Mouse (Mus musculus): ENCODE data around the gene H2-Aa. TPM values are rescaled to one million over a fixed set of nuclear protein-coding genes. Genes with fewer than 3 reads are reported as not detected.

H2-Aa gene
- 3.0 and 3.1 TPM in 2 replicates for polyA plus RNA-seq (2012; rRNA removed)

DNA sequence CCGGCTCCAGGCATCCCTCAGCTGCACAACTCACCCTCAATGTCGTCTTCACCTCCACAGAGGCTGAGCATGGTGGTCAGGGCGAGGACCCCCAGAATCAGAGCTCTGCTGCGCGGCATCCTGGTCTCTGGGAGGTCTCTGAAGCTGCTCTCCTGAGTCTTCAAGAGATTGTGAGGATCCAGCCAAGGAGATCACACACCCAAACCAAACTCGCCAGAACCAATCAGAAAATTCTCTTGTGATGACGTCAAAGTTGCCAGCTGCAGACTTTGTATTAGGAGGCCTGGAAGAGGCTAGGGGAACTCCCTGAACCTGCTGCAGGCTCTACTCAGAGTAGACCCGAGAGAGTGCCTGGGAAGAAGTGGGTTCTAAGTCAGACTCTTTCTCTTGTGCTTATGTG, at the start of gene H2-Aa:
H2-Aa (minus strand) TSS at position 176 of the 400 bp plus-strand sequence.
- WGBS: 13% methylated on average over 8 of the region's 8 CpGs
- no peak for TF ChIP-seq CTCF (IDR thresholded peaks at IDR 0.05; ENCODE audit: borderline replicate concordance, insufficient read depth, low read depth, low read length)
- TF ChIP-seq POLR2A (IDR thresholded peaks at IDR 0.05; ENCODE audit: borderline replicate concordance, insufficient read depth, low read length): no peak
- no peaks in the 10 kb centered on the region for H3K27me3 ChIP-seq (ENCODE audit: control insufficient read depth, insufficient read depth, low read length)
- no peaks in the 10 kb centered on the region for H3K4me1 ChIP-seq (ENCODE audit: control insufficient read depth, insufficient read depth, low read length)
- peak; percentile 47 for DNase-seq
- no peak within 1 kb of the TSS for H3K27ac ChIP-seq (ENCODE audit: insufficient read depth, low read length)
- H3K4me3 ChIP-seq (replicated peaks; ENCODE audit: insufficient read depth, low read depth, low read length): no peak within 1 kb of the TSS

DNA sequence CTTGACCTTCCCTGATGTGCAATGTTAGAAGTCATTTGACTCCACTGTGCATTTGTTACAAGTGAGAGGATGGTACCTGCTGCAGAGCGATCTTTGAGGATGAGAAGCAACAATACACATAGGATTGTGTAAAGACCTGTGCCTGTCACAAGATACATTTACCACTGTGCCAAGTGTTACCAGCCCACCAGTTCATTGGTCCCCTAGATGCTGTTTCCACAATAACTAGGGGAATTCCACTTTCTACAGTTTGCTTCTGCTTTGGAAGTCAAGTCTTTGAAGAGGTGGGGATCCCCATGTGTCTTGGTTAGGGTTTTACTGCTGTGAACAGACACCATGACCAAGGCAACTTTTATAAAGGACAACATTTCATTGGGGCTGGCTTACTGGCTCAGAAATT, 43.6 kb upstream of the H2-Aa start:
- H3K27me3 ChIP-seq (ENCODE audit: control insufficient read depth, insufficient read depth, low read length): no peaks in the 10 kb centered on the region; the same call in 1 of the 2 replicates
- no peak for TF ChIP-seq CTCF (IDR thresholded peaks at IDR 0.05; ENCODE audit: borderline replicate concordance, insufficient read depth, low read depth, low read length)
- TF ChIP-seq POLR2A (IDR thresholded peaks at IDR 0.05; ENCODE audit: borderline replicate concordance, insufficient read depth, low read length): no peak
- no peak overlapping the region for H3K4me3 ChIP-seq (replicated peaks; ENCODE audit: insufficient read depth, low read depth, low read length)
- WGBS: 89% methylated on average over 1 of the region's 1 CpGs
- no peaks in the 10 kb centered on the region for H3K4me1 ChIP-seq (ENCODE audit: control insufficient read depth, insufficient read depth, low read length)
- no peak for DNase-seq
- H3K27ac ChIP-seq (ENCODE audit: insufficient read depth, low read length): no peak overlapping the region

DNA sequence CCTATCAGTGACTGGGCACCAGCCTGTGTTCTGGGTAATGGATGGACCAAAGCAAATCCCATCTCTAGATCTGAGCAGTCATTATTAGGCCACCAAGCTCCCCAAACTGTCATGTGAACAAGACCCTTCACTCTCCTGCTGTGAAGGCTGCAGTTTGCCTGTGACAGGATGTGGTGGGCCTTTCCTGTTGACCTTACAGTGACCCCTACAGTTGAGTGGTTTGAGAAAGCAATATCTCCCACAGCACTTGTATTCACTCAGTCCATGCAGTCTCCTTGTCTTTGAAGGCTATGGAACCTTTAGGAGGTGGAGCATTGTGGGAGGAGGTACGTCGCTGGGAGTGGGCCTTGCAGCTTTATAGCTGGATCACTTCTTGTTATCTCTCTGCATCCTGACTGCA, 42.2 kb upstream of the H2-Aa start:
- WGBS: 82% methylated on average over 2 of the region's 2 CpGs
- H3K27me3 ChIP-seq (ENCODE audit: control insufficient read depth, insufficient read depth, low read length): no peaks in the 10 kb centered on the region; the same call in 1 of the 2 replicates
- H3K27ac ChIP-seq (ENCODE audit: insufficient read depth, low read length): no peak overlapping the region
- DNase-seq: no peak
- TF ChIP-seq POLR2A (IDR thresholded peaks at IDR 0.05; ENCODE audit: borderline replicate concordance, insufficient read depth, low read length) (no peak), CTCF (IDR thresholded peaks at IDR 0.05; ENCODE audit: borderline replicate concordance, insufficient read depth, low read depth, low read length) (no peak)
- no peaks in the 10 kb centered on the region for H3K4me1 ChIP-seq (ENCODE audit: control insufficient read depth, insufficient read depth, low read length)
- H3K4me3 ChIP-seq (replicated peaks; ENCODE audit: insufficient read depth, low read depth, low read length): no peak overlapping the region

DNA sequence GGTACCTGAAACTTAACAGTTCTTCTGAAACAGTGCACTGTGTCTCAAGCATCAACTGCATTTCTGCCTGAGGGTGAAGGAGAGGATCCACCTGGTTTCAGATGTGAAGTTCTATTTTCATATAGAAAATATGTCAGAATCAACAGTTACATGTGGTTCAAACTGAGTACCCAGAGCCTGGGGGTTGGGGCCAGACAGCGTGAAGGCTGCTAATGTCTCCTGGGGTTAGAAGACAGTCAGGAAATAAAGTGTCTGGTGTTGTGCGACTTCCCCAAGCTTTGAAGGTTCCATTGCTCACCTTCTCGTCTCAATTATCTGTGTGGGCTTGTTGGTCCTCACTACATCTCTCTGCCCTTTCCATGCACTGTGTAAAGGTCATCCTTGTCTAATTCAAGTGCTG, 38.8 kb upstream of the H2-Aa start:
- TF ChIP-seq CTCF (IDR thresholded peaks at IDR 0.05; ENCODE audit: borderline replicate concordance, insufficient read depth, low read depth, low read length): no peak
- TF ChIP-seq POLR2A (IDR thresholded peaks at IDR 0.05; ENCODE audit: borderline replicate concordance, insufficient read depth, low read length): no peak
- no peaks in the 10 kb centered on the region for H3K27me3 ChIP-seq (ENCODE audit: control insufficient read depth, insufficient read depth, low read length)
- no peak overlapping the region for H3K4me3 ChIP-seq (replicated peaks; ENCODE audit: insufficient read depth, low read depth, low read length)
- no peak overlapping the region for H3K27ac ChIP-seq (ENCODE audit: insufficient read depth, low read length)
- no peaks in the 10 kb centered on the region for H3K4me1 ChIP-seq (ENCODE audit: control insufficient read depth, insufficient read depth, low read length)
- DNase-seq: no peak
- whole genome bisulfite sequencing: 66% methylated on average over 3 of the region's 3 CpGs

DNA sequence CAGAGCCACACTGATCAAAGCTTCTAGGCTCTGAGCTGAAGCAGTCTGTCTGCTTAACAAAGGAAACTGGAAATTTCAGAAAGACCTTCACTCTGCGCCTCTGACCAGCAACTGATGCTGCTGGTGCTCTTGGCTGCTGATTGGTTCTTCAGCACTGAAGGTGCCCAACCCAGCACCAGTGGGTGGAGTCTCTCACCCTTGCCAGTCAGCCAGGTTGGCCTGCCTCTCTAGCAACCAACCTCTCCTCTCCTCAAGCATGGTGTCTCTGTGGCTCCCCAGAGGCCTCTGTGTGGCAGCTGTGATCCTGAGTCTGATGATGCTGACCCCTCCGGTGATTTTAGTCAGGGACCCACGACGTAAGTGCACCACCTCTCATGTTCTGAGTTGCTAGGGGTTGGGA, 37.8 kb upstream of the H2-Aa start, which contains the start of gene H2-Eb2:
H2-Eb2 (plus strand) TSS at position 230 of the 400 bp plus-strand sequence.
- TF ChIP-seq POLR2A (IDR thresholded peaks at IDR 0.05; ENCODE audit: borderline replicate concordance, insufficient read depth, low read length) (no peak), CTCF (IDR thresholded peaks at IDR 0.05; ENCODE audit: borderline replicate concordance, insufficient read depth, low read depth, low read length) (no peak)
- Histone ChIP-seq H3K27me3 (ENCODE audit: control insufficient read depth, insufficient read depth, low read length) (no peaks in the 10 kb centered on the region), H3K4me3 (replicated peaks; ENCODE audit: insufficient read depth, low read depth, low read length) (no peak within 1 kb of the TSS), H3K4me1 (ENCODE audit: control insufficient read depth, insufficient read depth, low read length) (no peaks in the 10 kb centered on the region), H3K27ac (ENCODE audit: insufficient read depth, low read length) (no peak within 1 kb of the TSS)
- no peak for DNase-seq
- WGBS: 40% methylated on average over 4 of the region's 4 CpGs

DNA sequence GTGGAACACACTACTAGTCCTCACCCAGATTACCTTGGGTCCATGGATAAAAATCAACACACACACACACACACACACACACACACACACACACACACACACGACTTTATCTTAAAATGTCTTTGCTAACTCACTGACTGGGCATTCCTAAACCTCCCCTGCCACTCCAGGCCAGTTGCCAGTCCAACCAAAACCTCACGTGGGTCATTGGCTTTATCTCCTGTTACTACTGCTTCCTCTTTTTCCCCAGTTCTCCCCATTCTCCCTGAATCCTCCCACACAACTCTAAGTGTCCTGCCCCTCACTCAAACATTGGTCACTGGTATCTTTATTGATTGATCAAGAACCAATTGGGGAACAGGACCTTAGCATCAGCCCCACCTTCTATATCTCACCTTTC, 29.7 kb upstream of the H2-Aa start:
- no peak overlapping the region for H3K27ac ChIP-seq (ENCODE audit: insufficient read depth, low read length)
- no peak for TF ChIP-seq POLR2A (IDR thresholded peaks at IDR 0.05; ENCODE audit: borderline replicate concordance, insufficient read depth, low read length)
- TF ChIP-seq CTCF (IDR thresholded peaks at IDR 0.05; ENCODE audit: borderline replicate concordance, insufficient read depth, low read depth, low read length): no peak
- no peak overlapping the region for H3K4me3 ChIP-seq (replicated peaks; ENCODE audit: insufficient read depth, low read depth, low read length)
- no peaks in the 10 kb centered on the region for H3K4me1 ChIP-seq (ENCODE audit: control insufficient read depth, insufficient read depth, low read length)
- 24% methylated on average over 2 of the region's 2 CpGs for WGBS
- no peaks in the 10 kb centered on the region for H3K27me3 ChIP-seq (ENCODE audit: control insufficient read depth, insufficient read depth, low read length)
- DNase-seq: no peak

DNA sequence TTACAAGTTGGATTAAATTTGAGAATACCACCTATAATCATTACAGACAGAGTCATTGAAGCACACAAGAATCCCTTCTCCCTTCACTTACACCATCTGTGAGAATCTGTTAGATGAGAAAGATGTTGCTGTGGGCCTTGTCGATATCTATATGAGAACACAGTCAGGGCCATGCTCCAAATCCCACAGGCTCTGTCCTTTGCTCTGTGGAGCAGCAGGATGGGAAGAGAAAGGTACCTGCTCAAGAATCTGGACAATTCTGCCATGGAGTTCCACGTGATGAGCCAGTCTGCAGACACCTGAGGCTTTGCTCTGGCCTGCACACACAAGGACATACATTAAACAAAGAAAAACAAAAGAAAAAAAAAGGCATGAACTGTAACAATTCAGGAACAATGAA, 29.1 kb upstream of the H2-Aa start:
- Histone ChIP-seq H3K27ac (ENCODE audit: insufficient read depth, low read length) (no peak overlapping the region), H3K4me3 (replicated peaks; ENCODE audit: insufficient read depth, low read depth, low read length) (no peak overlapping the region), H3K27me3 (ENCODE audit: control insufficient read depth, insufficient read depth, low read length) (no peaks in the 10 kb centered on the region), H3K4me1 (ENCODE audit: control insufficient read depth, insufficient read depth, low read length) (no peaks in the 10 kb centered on the region)
- TF ChIP-seq POLR2A (IDR thresholded peaks at IDR 0.05; ENCODE audit: borderline replicate concordance, insufficient read depth, low read length) (no peak), CTCF (IDR thresholded peaks at IDR 0.05; ENCODE audit: borderline replicate concordance, insufficient read depth, low read depth, low read length) (no peak)
- no peak for DNase-seq
- 77% methylated on average over 2 of the region's 2 CpGs for WGBS

DNA sequence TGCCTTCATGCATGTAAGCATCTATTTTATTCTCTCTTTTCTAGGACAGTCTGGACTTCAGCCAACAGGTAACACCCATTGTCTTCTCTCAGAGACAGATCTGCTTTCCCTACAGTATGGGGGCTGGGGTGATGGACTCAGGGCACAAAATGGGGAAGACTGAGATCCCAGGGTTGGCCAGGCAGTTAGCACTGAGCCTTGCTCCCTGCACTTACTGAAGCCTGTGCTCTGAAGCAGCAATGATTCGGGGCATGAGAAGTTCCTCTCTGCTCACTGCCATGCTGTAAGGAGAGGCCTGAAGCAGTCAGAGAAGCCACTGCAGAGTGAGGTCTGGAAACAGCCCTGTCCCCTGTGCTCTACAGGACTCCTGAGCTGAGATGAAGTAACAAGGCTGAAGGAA, 27.9 kb upstream of the H2-Aa start:
- no peak for TF ChIP-seq POLR2A (IDR thresholded peaks at IDR 0.05; ENCODE audit: borderline replicate concordance, insufficient read depth, low read length)
- TF ChIP-seq CTCF (IDR thresholded peaks at IDR 0.05; ENCODE audit: borderline replicate concordance, insufficient read depth, low read depth, low read length): no peak
- no peak overlapping the region for H3K4me3 ChIP-seq (replicated peaks; ENCODE audit: insufficient read depth, low read depth, low read length)
- DNase-seq: no peak
- H3K27ac ChIP-seq (ENCODE audit: insufficient read depth, low read length): no peak overlapping the region
- WGBS: 79% methylated on average over 1 of the region's 1 CpGs
- no peaks in the 10 kb centered on the region for H3K4me1 ChIP-seq (ENCODE audit: control insufficient read depth, insufficient read depth, low read length)
- H3K27me3 ChIP-seq (ENCODE audit: control insufficient read depth, insufficient read depth, low read length): no peaks in the 10 kb centered on the region

Data from cerebellum, adult 2 months (tissue).